Mouse (Mus musculus): Measurements from ENCODE around the gene Atp2c2.

GRCm38 (mm10) chr8:119678138-119678843, 21.5 kb upstream of the Atp2c2 start:
- TF ChIP-seq EP300 (optimal IDR thresholded peaks at IDR 0.05), result no peak
- TF ChIP-seq CTCF (IDR thresholded peaks at IDR 0.05; ENCODE audit: low read depth), result peak; percentile 81
